ENCODE assay signal across 32 mouse cellular contexts in genomic region chr4:52586194-52586734, GRCm38 (mm10). TPM values are rescaled to one million over a fixed set of nuclear protein-coding genes. Genes with fewer than 3 reads are reported as not detected.
"Had no signal": no experiment of that assay in that cellular context is flagged by ENCODE, and none has a peak within 500 bp of the region (broad histone marks: within the 10 kb centered on the region; RNA-seq: fewer than 3 reads in every experiment).

No protein-coding gene starts in this region.

- H3K36me3 ChIP-seq: kidney, embryonic 15.5 days; liver, embryonic 13.5 days had no signal

- H3K9ac ChIP-seq: kidney, embryonic 15.5 days; liver, embryonic 13.5 days had no signal

- H3K27me3 ChIP-seq: kidney, embryonic 15.5 days; liver, embryonic 13.5 days had no signal

- H3K4me1 ChIP-seq: kidney, embryonic 15.5 days; liver, embryonic 13.5 days had no signal

- DNase-seq: kidney, postnatal 10 days; kidney, postnatal 36 days; layer of hippocampus, postnatal 36 days; liver, embryonic 13.5 days; lung, adult 2 months; lung, postnatal 14 days; lung, postnatal 4 days; midbrain, embryonic 14.5 days; thymus, adult 2 months; thymus, postnatal 14 days; thymus, postnatal 4 days had no signal

- H3K9me3 ChIP-seq: kidney, embryonic 15.5 days; liver, embryonic 13.5 days had no signal

- H3K4me2 ChIP-seq: kidney, embryonic 15.5 days; liver, embryonic 13.5 days; midbrain, embryonic 11.5 days had no signal

- H3K27ac ChIP-seq: kidney, embryonic 15.5 days; left cerebral cortex, adult 2 months; liver, embryonic 13.5 days; stomach, postnatal 0 days had no signal

- H3K4me3 ChIP-seq: kidney, embryonic 15.5 days; left cerebral cortex, adult 2 months; liver, embryonic 13.5 days had no signal

RNA-seq across cellular contexts. Expression of gene Toporsl, which starts 9.8 kb away (rescaled TPM):
- total RNA-seq: layer of hippocampus, adult 8-10 months; layer of hippocampus, postnatal 10 days; layer of hippocampus, postnatal 36 days; left cerebral cortex, adult 2 months; left cerebral cortex, postnatal 10 days; left cerebral cortex, postnatal 36 days; liver, adult 2 months; megakaryocyte progenitor cell, adult 5-6 weeks; megakaryocyte-erythroid progenitor cell, adult 5-6 weeks; midbrain, postnatal 0 days had no signal
- polyA plus RNA-seq: kidney, embryonic 15.5 days; limb, embryonic 11.5 days; limb, embryonic 14.5 days; liver, adult 2 months; liver, embryonic 13.5 days; liver, embryonic 16.5 days; lung, adult 2 months; lung, embryonic 16.5 days; midbrain, embryonic 11.5 days; midbrain, embryonic 14.5 days; midbrain, postnatal 0 days; neural tube, embryonic 11.5 days; neural tube, embryonic 14.5 days; small intestine, adult 2 months; spleen, adult 2 months; stomach, embryonic 14.5 days; stomach, postnatal 0 days; thymus, adult 2 months had no signal
